Mouse (Mus musculus): ENCODE measurements at regions not wholly inside any gene's neighbourhood (a gene's known extent, or its start where the extent isn't known, plus 50 kb on each side); places are given as distances from the start of the nearest gene placed in this dataset.

DNA sequence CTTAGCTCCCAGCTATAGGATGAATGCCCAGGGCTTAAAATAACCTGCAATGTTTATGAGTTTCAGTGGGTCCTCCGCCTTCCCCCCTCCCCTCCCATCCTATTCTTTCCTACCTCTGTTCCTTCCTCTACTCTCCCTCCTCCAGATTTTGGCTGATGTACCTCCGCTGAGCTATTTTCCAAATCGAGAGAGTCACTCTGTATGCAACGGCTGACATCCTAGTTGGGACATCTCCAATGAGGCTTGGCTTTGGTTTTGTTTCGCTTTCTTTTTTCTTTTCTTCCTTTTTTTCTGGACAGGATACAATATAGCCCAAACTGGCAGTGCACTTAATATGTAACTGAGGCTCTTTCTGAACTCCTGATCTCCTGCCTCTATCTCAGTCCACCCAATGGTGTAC lies 76.7 kb upstream of the Klf7 start:
- no peak for TF ChIP-seq CHD2 (IDR thresholded peaks at IDR 0.05; ENCODE audit: low read length)
- no peak for TF ChIP-seq USF2 (IDR thresholded peaks at IDR 0.05; ENCODE audit: borderline replicate concordance in 1 of 2, insufficient read depth in 1 of 2, low read depth in 1 of 2, low read length in 2 of 2)
- TF ChIP-seq CTCF (IDR thresholded peaks at IDR 0.05 in 2 of 3, conservative IDR thresholded peaks at IDR 0.05 in 1 of 3; ENCODE audit: control insufficient read depth in 1 of 3, insufficient read depth in 1 of 3, low read depth in 2 of 3, low read length in 3 of 3, poor library complexity in 1 of 3, severe bottlenecking in 1 of 3): no peak
- no peak for TF ChIP-seq KAT2A (conservative IDR thresholded peaks at IDR 0.05; ENCODE audit: low read depth, low read length)
- TF ChIP-seq ETS1 (IDR thresholded peaks at IDR 0.05; ENCODE audit: low read depth, low read length): no peak
- TF ChIP-seq POLR2A (IDR thresholded peaks at IDR 0.05; ENCODE audit: control insufficient read depth in 1 of 2, insufficient read depth in 1 of 2, low read depth in 1 of 2, low read length in 2 of 2, poor library complexity in 1 of 2): no peak
- no peak for TF ChIP-seq MYB (IDR thresholded peaks at IDR 0.05; ENCODE audit: low read depth, low read length)
- TF ChIP-seq TBP (IDR thresholded peaks at IDR 0.05; ENCODE audit: low read depth, low read length): no peak
- TF ChIP-seq MEF2A (IDR thresholded peaks at IDR 0.05; ENCODE audit: extremely low read depth, insufficient replicate concordance, low read depth, low read length, poor library complexity, severe bottlenecking): no peak
- no peak for TF ChIP-seq HCFC1 (IDR thresholded peaks at IDR 0.05; ENCODE audit: low read depth, low read length)
- no peak for TF ChIP-seq EP300 (IDR thresholded peaks at IDR 0.05; ENCODE audit: low read depth in 1 of 2, low read length in 2 of 2)
